Mouse (Mus musculus) c-Kit-positive CD71-positive TER-119-positive erythroid progenitor cells, embryonic 14.5 days (primary cell): ENCODE results near the gene Thg1l.

Experiments used
- DNase-seq: peaks from one replicate; pipeline ENCODE4 v3.0.0-alpha.2; 2013; ENCODE audit warnings: low spot score

The Thg1l gene

GRCm38 (mm10) chr11:45927456-45927855 is 27.8 kb downstream of the Thg1l start:
- no peak for DNase-seq

GRCm38 (mm10) chr11:45926640-45927082 is 28.6 kb downstream of the Thg1l start:
- peak; percentile 81 for DNase-seq

GRCm38 (mm10) chr11:45925436-45925835 is 29.9 kb downstream of the Thg1l start:
- no peak for DNase-seq

GRCm38 (mm10) chr11:45921480-45921898 is 33.8 kb downstream of the Thg1l start:
- no peak for DNase-seq

- no peak for DNase-seq
Observed at GRCm38 (mm10) chr11:45921026-45921425, 34.3 kb downstream of the Thg1l start.

GRCm38 (mm10) chr11:45918836-45919235 is 36.5 kb downstream of the Thg1l start:
- DNase-seq: no peak

GRCm38 (mm10) chr11:45918018-45918417 is 37.3 kb downstream of the Thg1l start:
- DNase-seq: no peak

GRCm38 (mm10) chr11:45916196-45916595 is 39.1 kb downstream of the Thg1l start:
- no peak for DNase-seq

- DNase-seq: no peak
Observed at GRCm38 (mm10) chr11:45910701-45911100, 44.6 kb downstream of the Thg1l start.

GRCm38 (mm10) chr11:45908894-45909293 is 46.4 kb downstream of the Thg1l start:
- DNase-seq: no peak

GRCm38 (mm10) chr11:45908070-45908469 is 47.2 kb downstream of the Thg1l start:
- no peak for DNase-seq

GRCm38 (mm10) chr11:45907301-45907700 is 48.0 kb downstream of the Thg1l start:
- DNase-seq: no peak

GRCm38 (mm10) chr11:45906109-45906786 is 49.0 kb downstream of the Thg1l start:
- peak; percentile 66 for DNase-seq

- no peak for DNase-seq
Observed at GRCm38 (mm10) chr11:45900233-45901015, 54.9 kb downstream of the Thg1l start.

GRCm38 (mm10) chr11:45897392-45897791 is 57.9 kb downstream of the Thg1l start:
- no peak for DNase-seq
